27 mouse cellular contexts compared by ENCODE assay signal in genomic region chr6:88070468-88070867, GRCm38 (mm10). TPM values are rescaled to one million over a fixed set of nuclear protein-coding genes. Genes with fewer than 3 reads are reported as not detected.
A peak's percentile ranks its signal among the peaks of the same experiment; 100 is the strongest.
DNase-seq lines count a peak whose midpoint lies in the region; ATAC-seq and TF ChIP-seq lines count a peak whose summit lies in the region.
"Had no signal": no experiment of that assay in that cellular context is flagged by ENCODE, and none has a peak within 500 bp of the region (broad histone marks: within the 10 kb centered on the region; RNA-seq: fewer than 3 reads in every experiment).

No protein-coding gene starts in this region.

- ATAC-seq in kidney, embryonic 15.5 days (replicated peaks; ENCODE audit: low FRiP score), result no peak
- ATAC-seq in frontal cortex, adult (ENCODE audit: low TSS enrichment), result no peak
- ATAC-seq: forebrain, postnatal 0 days; inflammation-experienced regulatory T-cells, adult 6 months had no signal

- H3K79me2 ChIP-seq in MEL (ENCODE audit: control insufficient read depth, insufficient read depth, low read length, poor library complexity), result no peaks in the 10 kb centered on the region
- H3K79me2 ChIP-seq in macrophage (ENCODE audit: inconsistent target), result no peaks in the 10 kb centered on the region

- no peak for DNase-seq in kidney, adult 18-20 months
- no peak for DNase-seq in MEL (ENCODE audit: low read depth, low spot score)
- DNase-seq: adrenal gland, postnatal 25 days; B cell, adult 2 months; cerebellum, adult 2 months; cerebellum, postnatal 25 days; forebrain, postnatal 0 days; gastrocnemius, postnatal 14 days; heart, adult 11 months; heart, postnatal 4 days; lung, adult 2 months; lung, postnatal 10 days; midbrain, embryonic 14.5 days; right cerebral cortex, postnatal 14 days; thymus, postnatal 4 days had no signal

- H3K27me3 ChIP-seq in kidney, embryonic 15.5 days, result peaks cover 5% of the 10 kb centered on the region; the same call in 1 of the 2 replicates
- H3K27me3 ChIP-seq in ES-Bruce4 (ENCODE audit: control insufficient read depth, insufficient read depth, low read length, poor library complexity, severe bottlenecking) (no peaks in the 10 kb centered on the region), MEL (ENCODE audit: control insufficient read depth in 1 of 2, insufficient read depth in 2 of 2, low read length in 2 of 2) (no peaks in the 10 kb centered on the region)
- H3K27me3 ChIP-seq: limb, embryonic 13.5 days had no signal

- no peak overlapping the region for H3K4me2 ChIP-seq in kidney, embryonic 15.5 days
- H3K4me2 ChIP-seq: embryonic facial prominence, embryonic 15.5 days; forebrain, embryonic 12.5 days; heart, embryonic 12.5 days; hindbrain, embryonic 14.5 days; limb, embryonic 13.5 days had no signal

- TF ChIP-seq CTCF in ES-Bruce4 (IDR thresholded peaks at IDR 0.05; ENCODE audit: low read depth, low read length) (no peak), MEL (IDR thresholded peaks at IDR 0.05 in 2 of 3, conservative IDR thresholded peaks at IDR 0.05 in 1 of 3; ENCODE audit: control insufficient read depth in 1 of 3, insufficient read depth in 1 of 3, low read depth in 2 of 3, low read length in 3 of 3, poor library complexity in 1 of 3, severe bottlenecking in 1 of 3) (no peak)

- peaks cover 6% of the 10 kb centered on the region for H3K4me1 ChIP-seq in kidney, embryonic 15.5 days
- H3K4me1 ChIP-seq in ES-Bruce4 (ENCODE audit: control insufficient read depth, insufficient read depth, low read length) (no peaks in the 10 kb centered on the region), MEL (ENCODE audit: control insufficient read depth in 1 of 2, insufficient read depth in 2 of 2, low read length in 2 of 2) (peaks cover 5 to 10% of the 10 kb centered on the region in 2 experiments; a peak in 3 of 4 replicates)
- H3K4me1 ChIP-seq: limb, embryonic 13.5 days had no signal

- no peak for TF ChIP-seq EP300 in ES-Bruce4 (IDR thresholded peaks at IDR 0.05; ENCODE audit: insufficient read depth, low read depth, low read length)
- no peak for TF ChIP-seq EP300 in MEL (IDR thresholded peaks at IDR 0.05; ENCODE audit: low read depth in 1 of 2, low read length in 2 of 2)

- peak overlapping the region; percentile 45; the same call in 1 of the 2 replicates for H3K27ac ChIP-seq in kidney, embryonic 15.5 days
- no peak overlapping the region for H3K27ac ChIP-seq in ES-Bruce4 (ENCODE audit: insufficient read depth, low read length)
- H3K27ac ChIP-seq in MEL (ENCODE audit: control insufficient read depth, low read depth, low read length), result no peak overlapping the region
- H3K27ac ChIP-seq in macrophage, result peak overlapping the region; percentile 73
- H3K27ac ChIP-seq: embryonic facial prominence, embryonic 10.5 days; embryonic facial prominence, embryonic 15.5 days; forebrain, embryonic 12.5 days; hindbrain, embryonic 14.5 days; layer of hippocampus, adult 2 months; limb, embryonic 13.5 days had no signal

- no peaks in the 10 kb centered on the region for H3K36me3 ChIP-seq in kidney, embryonic 15.5 days
- H3K36me3 ChIP-seq in ES-Bruce4 (ENCODE audit: control insufficient read depth, insufficient read depth, low read length, poor library complexity, severe bottlenecking), result no peaks in the 10 kb centered on the region
- peaks cover 0 to under 1% of the 10 kb centered on the region in 2 experiments; a peak in 2 of 4 replicates for H3K36me3 ChIP-seq in MEL (ENCODE audit: control insufficient read depth in 1 of 2, insufficient read depth in 2 of 2, low read length in 2 of 2)
- no peaks in the 10 kb centered on the region for H3K36me3 ChIP-seq in macrophage (ENCODE audit: inconsistent target)
- H3K36me3 ChIP-seq: embryonic facial prominence, embryonic 10.5 days; embryonic facial prominence, embryonic 15.5 days; forebrain, embryonic 12.5 days; heart, embryonic 12.5 days; limb, embryonic 13.5 days had no signal

- TF ChIP-seq POLR2A in ES-Bruce4 (IDR thresholded peaks at IDR 0.05; ENCODE audit: insufficient read depth, low read length) (no peak), MEL (IDR thresholded peaks at IDR 0.05; ENCODE audit: control insufficient read depth in 1 of 2, insufficient read depth in 1 of 2, low read depth in 1 of 2, low read length in 2 of 2, poor library complexity in 1 of 2) (no peak)

- WGBS in kidney, embryonic 15.5 days, result 78% methylated on average over 6 of the region's 6 CpGs
- 82% methylated on average over 3 of the region's 6 CpGs for WGBS in macrophage (ENCODE audit: missing documents)

- no peak overlapping the region for H3K4me3 ChIP-seq in kidney, embryonic 15.5 days (replicated peaks)
- no peak overlapping the region for H3K4me3 ChIP-seq in ES-Bruce4 (ENCODE audit: low read depth, low read length)
- no peak overlapping the region for H3K4me3 ChIP-seq in MEL (ENCODE audit: control insufficient read depth in 1 of 2, insufficient read depth in 1 of 2, low read depth in 2 of 2, low read length in 2 of 2)
- H3K4me3 ChIP-seq in macrophage (ENCODE audit: inconsistent target), result no peak overlapping the region
- H3K4me3 ChIP-seq: embryonic facial prominence, embryonic 10.5 days; embryonic facial prominence, embryonic 15.5 days; forebrain, embryonic 12.5 days; heart, embryonic 12.5 days; layer of hippocampus, adult 2 months; limb, embryonic 13.5 days had no signal

- H3K9ac ChIP-seq in kidney, embryonic 15.5 days, result no peak overlapping the region
- H3K9ac ChIP-seq in ES-Bruce4 (ENCODE audit: low read depth, poor library complexity, severe bottlenecking), result peak overlapping the region; percentile 20; the same call in 1 of the 2 replicates
- H3K9ac ChIP-seq in MEL (ENCODE audit: control insufficient read depth, low read depth, low read length, poor library complexity, severe bottlenecking), result no peak overlapping the region
- H3K9ac ChIP-seq: embryonic facial prominence, embryonic 15.5 days; forebrain, embryonic 12.5 days; forebrain, postnatal 0 days; heart, embryonic 12.5 days; hindbrain, embryonic 14.5 days; limb, embryonic 13.5 days had no signal

- H3K9me3 ChIP-seq in kidney, embryonic 15.5 days (replicated peaks), result no peaks in the 10 kb centered on the region
- H3K9me3 ChIP-seq in ES-Bruce4 (replicated peaks; ENCODE audit: control insufficient read depth, insufficient read depth, low read length, poor library complexity, severe bottlenecking) (no peaks in the 10 kb centered on the region), MEL (replicated peaks; ENCODE audit: insufficient read depth, low read length) (no peaks in the 10 kb centered on the region)
- H3K9me3 ChIP-seq: embryonic facial prominence, embryonic 10.5 days; embryonic facial prominence, embryonic 15.5 days; forebrain, embryonic 12.5 days; heart, embryonic 12.5 days; limb, embryonic 13.5 days had no signal

- no peak for TF ChIP-seq RAD21 in MEL (IDR thresholded peaks at IDR 0.05; ENCODE audit: low read depth, low read length)

TF ChIP-seq in MEL, 35 proteins besides CTCF, POLR2A, EP300 and RAD21:
- no peak for TF ChIP-seq MAFK (IDR thresholded peaks at IDR 0.05; ENCODE audit: borderline replicate concordance, low read depth, low read length)
- TF ChIP-seq ZNF384 (IDR thresholded peaks at IDR 0.05; ENCODE audit: low read depth, low read length), result peak; percentile 82

RNA-seq across cellular contexts. Expression of gene Rpn1, which starts 13.8 kb away (rescaled TPM):
- 403 and 425 TPM in 2 replicates for polyA plus RNA-seq in kidney, embryonic 15.5 days (2015; fragmentation: Nextera tagmentation; extraction: Ambion mirVana)
- 222 and 238 TPM in 2 replicates for polyA plus RNA-seq in ES-Bruce4 (2011; ENCODE audit: insufficient read depth, insufficient read length, low read depth, missing spikeins)
- 284 and 289 TPM in 2 replicates for total RNA-seq in MEL (2012; rRNA removed)
- 100 to 1,000 TPM; 361 to 412 TPM for polyA plus RNA-seq in MEL (2012; ENCODE audit: insufficient read depth in 1 of 2, insufficient read length in 2 of 2, low read depth in 1 of 2, low replicate concordance in 2 of 2, missing spikeins in 1 of 2)
- 10 to 100 TPM in 25 of 26 experiments, 1 to 10 TPM in 1; 9.7 to 53.5 (median 26.6) TPM for total RNA-seq in macrophage (2018; cell fraction: chromatin; rRNA removed)
- total RNA-seq in macrophage (2018; cell fraction: cytosol; rRNA removed), result 100 to 1,000 TPM in 4 of 26 experiments, 10 to 100 TPM in 22; 48.9 to 117 (median 81.0) TPM
- total RNA-seq in macrophage (2018; cell fraction: nucleus; rRNA removed), result 100 to 1,000 TPM in 15 of 26 experiments, 10 to 100 TPM in 11; 23.6 to 218 (median 102) TPM
- polyA plus RNA-seq in macrophage (2018), result 109 to 177 TPM (median 163 TPM) in 3 replicates

RNA-seq across cellular contexts. Expression of gene Rab7, which starts 25.4 kb away (rescaled TPM):
- polyA plus RNA-seq in kidney, embryonic 15.5 days (2015; fragmentation: Nextera tagmentation; extraction: Ambion mirVana), result 212 and 224 TPM in 2 replicates
- 154 and 163 TPM in 2 replicates for polyA plus RNA-seq in ES-Bruce4 (2011; ENCODE audit: insufficient read depth, insufficient read length, low read depth, missing spikeins)
- total RNA-seq in MEL (2012; rRNA removed), result 47.6 and 49.6 TPM in 2 replicates
- polyA plus RNA-seq in MEL (2012; ENCODE audit: insufficient read depth in 1 of 2, insufficient read length in 2 of 2, low read depth in 1 of 2, low replicate concordance in 2 of 2, missing spikeins in 1 of 2), result 100 to 1,000 TPM; 234 to 362 TPM
- 100 to 1,000 TPM in 9 of 26 experiments, 10 to 100 TPM in 17; 55.1 to 151 (median 86.4) TPM for total RNA-seq in macrophage (2018; cell fraction: chromatin; rRNA removed)
- total RNA-seq in macrophage (2018; cell fraction: cytosol; rRNA removed), result 100 to 1,000 TPM; 423 to 668 (median 547) TPM
- total RNA-seq in macrophage (2018; cell fraction: nucleus; rRNA removed), result 100 to 1,000 TPM; 147 to 373 (median 239) TPM
- polyA plus RNA-seq in macrophage (2018), result 571 to 1,341 TPM (median 733 TPM) in 3 replicates

Comparison
In these comparisons a context has a peak if more than half of its experiments do, and no peak if none do; other contexts are left out.
1. H3K27ac ChIP-seq: peak in kidney, embryonic 15.5 days (single experiment) and macrophage (single experiment); none in ES-Bruce4 (single experiment) and MEL (single experiment).